Mouse (Mus musculus) erythroid progenitor cell, adult 5-6 weeks (primary cell): ENCODE measurements around the gene Cacng7. TPM values are rescaled to one million over a fixed set of nuclear protein-coding genes. Genes with fewer than 3 reads are reported as not detected.
"Not testable (repeated sequence)": the region's sequence is repeated elsewhere in the genome, so short reads cannot be mapped to it uniquely, and the experiment has no call there.

ENCODE experiments used
- ATAC-seq: replicated peaks from 2 replicates; pipeline ENCODE4 v1.8.0; 2016; ENCODE audit warnings: moderate number of reproducible peaks, mild to moderate bottlenecking, moderate TSS enrichment, inconsistent platforms; ENCODE audit not compliant: poor library complexity, low FRiP score, severe bottlenecking
- total RNA-seq, 2 experiments: library from RNA; stranded (forward) in 1 of 2; stranded (reverse) in 1 of 2; fragments of 150-400 nt in 1 of 2; fragments of 186-747, 209-891 nt in 1 of 2; gene quantifications; 2 replicates each; pipeline versions ENCODE4 v1.2.3 to v1.2.4; 2015 to 2017; ENCODE audit warnings: low replicate concordance in 2 of 2

Cacng7 gene
- total RNA-seq, 2 experiments from 2014 or later: not detected

- ATAC-seq: no peak
Observed at GRCm38 (mm10) chr7:3384807-3385319, 52.1 kb downstream of the Cacng7 start.

GRCm38 (mm10) chr7:3386036-3386730, 53.4 kb downstream of the Cacng7 start:
- ATAC-seq: no peak

- no peak for ATAC-seq
Observed at GRCm38 (mm10) chr7:3387761-3388160, 55.0 kb downstream of the Cacng7 start.

GRCm38 (mm10) chr7:3388885-3389284, 56.1 kb downstream of the Cacng7 start:
- ATAC-seq: no peak

- ATAC-seq: no peak
Observed at GRCm38 (mm10) chr7:3389444-3390412, 57.0 kb downstream of the Cacng7 start.

- no peak for ATAC-seq
Observed at GRCm38 (mm10) chr7:3390413-3391080, 57.8 kb downstream of the Cacng7 start, which contains the start of gene Cacng8. TSS of gene Cacng8 (plus strand) at chr7:3390683.

GRCm38 (mm10) chr7:3391081-3391451, 58.3 kb downstream of the Cacng7 start:
- ATAC-seq: no peak

GRCm38 (mm10) chr7:3391809-3392208, 59.1 kb downstream of the Cacng7 start:
- no peak for ATAC-seq

- ATAC-seq: no peak
Observed at GRCm38 (mm10) chr7:3397355-3397754, 64.6 kb downstream of the Cacng7 start.

- ATAC-seq: no peak
Observed at GRCm38 (mm10) chr7:3397797-3398196, 65.0 kb downstream of the Cacng7 start.

GRCm38 (mm10) chr7:3398363-3398762, 65.6 kb downstream of the Cacng7 start:
- ATAC-seq: not testable (repeated sequence)

- no peak for ATAC-seq
Observed at GRCm38 (mm10) chr7:3399937-3400336, 67.2 kb downstream of the Cacng7 start.

GRCm38 (mm10) chr7:3409729-3410520, 77.2 kb downstream of the Cacng7 start:
- no peak for ATAC-seq

- 0 out of 2 replicates have a peak, but pooled peaks have one; percentile 25 for ATAC-seq
Observed at GRCm38 (mm10) chr7:3411160-3411941, 78.6 kb downstream of the Cacng7 start.

- no peak for ATAC-seq
Observed at GRCm38 (mm10) chr7:3412036-3412435, 79.3 kb downstream of the Cacng7 start.

- no peak for ATAC-seq
Observed at GRCm38 (mm10) chr7:3414888-3415287, 82.1 kb downstream of the Cacng7 start.

- no peak for ATAC-seq
Observed at GRCm38 (mm10) chr7:3415378-3415777, 82.6 kb downstream of the Cacng7 start.
